Mouse (Mus musculus): Measurements from ENCODE around the gene Slc27a2. TPM values are rescaled to one million over a fixed set of nuclear protein-coding genes. Genes with fewer than 3 reads are reported as not detected.
A peak's percentile ranks its signal among the peaks of the same experiment; 100 is the strongest.
"Not testable (repeated sequence)": the region's sequence is repeated elsewhere in the genome, so short reads cannot be mapped to it uniquely, and the experiment has no call there.

The Slc27a2 gene
- polyA plus RNA-seq, 1 experiment from 2014 or later, result 0.27 TPM

- WGBS, result 90% methylated on average over 7 of the region's 7 CpGs
- H3K36me3 ChIP-seq, result no peaks in the 10 kb centered on the region
- no peak overlapping the region for H3K4me2 ChIP-seq
- ATAC-seq (ENCODE audit: insufficient number of reproducible peaks, low FRiP score, low TSS enrichment, low read depth), result no peak
- H3K4me1 ChIP-seq, result peaks cover 8% of the 10 kb centered on the region
- no peak overlapping the region for H3K4me3 ChIP-seq
- no peak overlapping the region for H3K9ac ChIP-seq
- H3K27me3 ChIP-seq, result no peaks in the 10 kb centered on the region
- no peak overlapping the region for H3K27ac ChIP-seq
- H3K9me3 ChIP-seq, result no peaks in the 10 kb centered on the region
These were observed 44.3 kb downstream of the Slc27a2 start for GRCm38 (mm10) chr2:126596347-126597072.

GRCm38 (mm10) chr2:126597279-126598241, 45.4 kb downstream of the Slc27a2 start:
- no peaks in the 10 kb centered on the region for H3K9me3 ChIP-seq
- no peak overlapping the region for H3K9ac ChIP-seq
- H3K4me1 ChIP-seq, result peaks cover 8% of the 10 kb centered on the region
- H3K36me3 ChIP-seq, result no peaks in the 10 kb centered on the region
- no peaks in the 10 kb centered on the region for H3K27me3 ChIP-seq
- ATAC-seq (ENCODE audit: insufficient number of reproducible peaks, low FRiP score, low TSS enrichment, low read depth), result no peak
- no peak overlapping the region for H3K4me3 ChIP-seq
- H3K27ac ChIP-seq, result no peak overlapping the region
- H3K4me2 ChIP-seq, result no peak overlapping the region
- WGBS, result 86% methylated on average over 20 of the region's 20 CpGs

- Histone ChIP-seq H3K9me3 (no peaks in the 10 kb centered on the region), H3K4me3 (no peak overlapping the region), H3K27ac (no peak overlapping the region), H3K4me2 (no peak overlapping the region), H3K9ac (no peak overlapping the region), H3K4me1 (peaks cover 8% of the 10 kb centered on the region), H3K27me3 (no peaks in the 10 kb centered on the region), H3K36me3 (no peaks in the 10 kb centered on the region)
- 50% methylated on average over 2 of the region's 2 CpGs for WGBS
- ATAC-seq (ENCODE audit: insufficient number of reproducible peaks, low FRiP score, low TSS enrichment, low read depth), result no peak
These were observed 46.2 kb downstream of the Slc27a2 start for GRCm38 (mm10) chr2:126598359-126598758.

- WGBS, result 5% methylated on average over 3 of the region's 3 CpGs
- no peak overlapping the region for H3K27ac ChIP-seq
- H3K4me2 ChIP-seq, result 0 out of 2 replicates have a peak overlapping the region, but pooled peaks have one; percentile 27
- H3K36me3 ChIP-seq, result no peaks in the 10 kb centered on the region
- no peak overlapping the region; the same call in 1 of the 2 replicates for H3K4me3 ChIP-seq
- H3K9me3 ChIP-seq, result no peaks in the 10 kb centered on the region
- H3K4me1 ChIP-seq, result peaks cover 8% of the 10 kb centered on the region
- no peak for ATAC-seq (ENCODE audit: insufficient number of reproducible peaks, low FRiP score, low TSS enrichment, low read depth)
- H3K9ac ChIP-seq, result no peak overlapping the region
- no peaks in the 10 kb centered on the region for H3K27me3 ChIP-seq
These were observed 46.8 kb downstream of the Slc27a2 start for GRCm38 (mm10) chr2:126599005-126599404.

- WGBS, result 81% methylated on average over 14 of the region's 14 CpGs
- no peaks in the 10 kb centered on the region for H3K27me3 ChIP-seq
- ATAC-seq (ENCODE audit: insufficient number of reproducible peaks, low FRiP score, low TSS enrichment, low read depth), result no peak
- no peak overlapping the region for H3K4me3 ChIP-seq
- H3K4me1 ChIP-seq, result peaks cover 5% of the 10 kb centered on the region; the same call in 1 of the 2 replicates
- no peak overlapping the region for H3K9ac ChIP-seq
- H3K9me3 ChIP-seq, result no peaks in the 10 kb centered on the region
- H3K27ac ChIP-seq, result no peak overlapping the region
- H3K4me2 ChIP-seq, result no peak overlapping the region
- H3K36me3 ChIP-seq, result no peaks in the 10 kb centered on the region
These were observed 48.3 kb downstream of the Slc27a2 start for GRCm38 (mm10) chr2:126600533-126600932.

DNA sequence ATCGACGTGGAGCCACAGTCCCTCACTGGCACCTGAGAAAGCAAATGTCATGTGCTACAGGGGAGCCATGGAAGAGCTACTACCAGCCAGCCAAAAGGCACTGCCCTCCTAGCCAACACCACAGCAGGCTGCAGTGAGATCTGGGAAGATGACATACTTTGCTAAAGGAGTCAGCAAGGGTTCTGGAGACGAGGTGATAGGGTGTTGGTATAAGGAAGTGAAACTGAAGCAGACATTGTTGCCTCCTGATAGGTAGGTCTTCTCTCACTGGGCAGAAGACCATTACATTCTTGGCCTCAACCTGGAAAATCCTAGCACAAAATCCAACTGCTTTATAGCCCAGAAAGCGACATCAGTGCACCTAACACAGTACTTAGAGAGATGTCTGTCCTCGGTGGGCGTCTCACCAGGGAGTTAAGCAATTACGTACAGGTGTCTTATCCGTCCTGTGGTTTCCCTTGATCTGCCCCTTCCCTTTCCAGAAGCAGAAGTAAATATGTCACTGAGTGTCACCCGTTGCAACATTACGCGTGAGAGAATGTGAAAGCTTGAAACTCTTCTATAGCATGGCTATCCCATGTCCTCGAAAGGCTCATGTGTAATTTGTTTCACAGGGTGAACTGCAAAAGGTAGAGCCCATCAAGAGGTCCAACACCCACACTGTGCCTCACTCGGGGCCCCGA, 49.9 kb downstream of the Slc27a2 start:
- H3K27ac ChIP-seq, result no peak overlapping the region
- 85% methylated on average over 14 of the region's 14 CpGs for WGBS
- no peaks in the 10 kb centered on the region for H3K36me3 ChIP-seq
- H3K9ac ChIP-seq, result no peak overlapping the region
- H3K4me3 ChIP-seq, result no peak overlapping the region
- H3K9me3 ChIP-seq, result no peaks in the 10 kb centered on the region
- no peak for ATAC-seq (ENCODE audit: insufficient number of reproducible peaks, low FRiP score, low TSS enrichment, low read depth)
- no peaks in the 10 kb centered on the region for H3K27me3 ChIP-seq
- H3K4me2 ChIP-seq, result no peak overlapping the region
- H3K4me1 ChIP-seq, result peaks cover 6% of the 10 kb centered on the region; the same call in 1 of the 2 replicates

- Histone ChIP-seq H3K9me3 (no peaks in the 10 kb centered on the region), H3K4me2 (no peak overlapping the region), H3K9ac (no peak overlapping the region), H3K4me3 (no peak overlapping the region), H3K27me3 (no peaks in the 10 kb centered on the region), H3K36me3 (no peaks in the 10 kb centered on the region), H3K27ac (no peak overlapping the region), H3K4me1 (peaks cover 11% of the 10 kb centered on the region; the same call in 1 of the 2 replicates)
- no peak for ATAC-seq (ENCODE audit: insufficient number of reproducible peaks, low FRiP score, low TSS enrichment, low read depth)
- 81% methylated on average over 15 of the region's 15 CpGs for WGBS
These were observed 54.0 kb downstream of the Slc27a2 start for GRCm38 (mm10) chr2:126606061-126606687.

DNA sequence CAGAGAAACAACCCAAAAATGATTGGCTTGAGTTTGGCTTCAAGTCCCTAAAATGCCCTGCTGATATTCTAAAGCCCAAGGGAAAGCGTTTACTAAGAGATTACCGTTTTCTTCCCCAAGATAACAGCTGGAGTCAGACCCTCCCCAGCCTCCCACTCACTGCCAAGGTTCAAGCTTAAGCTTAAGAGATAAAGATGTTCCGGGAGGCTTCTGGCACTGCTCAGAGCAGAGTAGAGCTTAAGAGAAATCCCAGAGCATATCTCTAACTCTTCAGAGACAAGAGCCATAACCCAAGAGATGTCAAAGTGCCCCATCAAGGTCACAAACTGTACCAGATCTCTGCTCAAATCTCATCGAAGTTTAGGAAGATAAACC, 54.5 kb downstream of the Slc27a2 start:
- Histone ChIP-seq H3K27me3 (no peaks in the 10 kb centered on the region), H3K36me3 (no peaks in the 10 kb centered on the region), H3K27ac (no peak overlapping the region), H3K9me3 (no peaks in the 10 kb centered on the region), H3K4me3 (no peak overlapping the region), H3K4me2 (no peak overlapping the region), H3K4me1 (peaks cover 11% of the 10 kb centered on the region; the same call in 1 of the 2 replicates), H3K9ac (no peak overlapping the region)
- ATAC-seq (ENCODE audit: insufficient number of reproducible peaks, low FRiP score, low TSS enrichment, low read depth), result no peak
- 72% methylated on average over 4 of the region's 4 CpGs for WGBS

DNA sequence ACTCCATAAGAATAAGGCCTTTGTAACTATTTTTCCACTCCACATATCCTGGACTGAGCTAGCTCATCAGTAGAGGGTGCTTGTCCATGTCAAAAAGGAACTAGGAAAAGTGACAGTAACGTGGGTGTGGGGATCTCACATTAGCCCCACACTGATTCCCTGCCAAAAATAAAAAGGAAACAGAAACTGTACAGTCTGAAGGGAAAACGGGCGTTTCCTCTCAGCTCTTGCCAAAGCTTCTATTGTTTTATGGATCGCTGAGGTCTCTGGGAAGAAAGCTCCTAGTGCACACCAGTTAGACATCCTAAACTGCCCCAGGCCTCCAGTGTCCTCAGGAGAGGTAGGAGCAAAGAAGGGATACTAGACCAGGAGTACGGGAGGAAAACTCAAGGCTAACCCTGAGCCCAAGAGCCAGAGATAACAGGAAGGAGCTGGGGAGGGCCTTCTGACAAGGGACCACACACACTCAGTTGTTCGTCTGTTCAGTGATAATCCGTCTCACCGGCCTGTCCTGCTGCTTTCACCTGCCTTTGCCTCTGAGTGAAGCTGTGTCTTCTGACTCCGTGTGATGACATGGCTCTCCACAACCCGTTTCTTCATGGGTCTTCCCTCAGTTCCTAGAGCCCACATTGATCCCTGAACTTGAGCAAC, 55.5 kb downstream of the Slc27a2 start:
- 56% methylated on average over 10 of the region's 10 CpGs for WGBS
- Histone ChIP-seq H3K36me3 (no peaks in the 10 kb centered on the region), H3K27me3 (no peaks in the 10 kb centered on the region), H3K9ac (no peak overlapping the region), H3K4me1 (peaks cover 11% of the 10 kb centered on the region; the same call in 1 of the 2 replicates), H3K4me2 (no peak overlapping the region), H3K4me3 (no peak overlapping the region), H3K27ac (peak overlapping the region; percentile 40; the same call in 1 of the 2 replicates), H3K9me3 (no peaks in the 10 kb centered on the region)
- ATAC-seq (ENCODE audit: insufficient number of reproducible peaks, low FRiP score, low TSS enrichment, low read depth), result 0 out of 2 replicates have a peak, but pooled peaks have one; percentile 55

GRCm38 (mm10) chr2:126609600-126609999, 57.4 kb downstream of the Slc27a2 start:
- not testable (repeated sequence) for H3K4me3 ChIP-seq; ATAC-seq (ENCODE audit: insufficient number of reproducible peaks, low FRiP score, low TSS enrichment, low read depth)
- WGBS, result 69% methylated on average over 12 of the region's 12 CpGs

DNA sequence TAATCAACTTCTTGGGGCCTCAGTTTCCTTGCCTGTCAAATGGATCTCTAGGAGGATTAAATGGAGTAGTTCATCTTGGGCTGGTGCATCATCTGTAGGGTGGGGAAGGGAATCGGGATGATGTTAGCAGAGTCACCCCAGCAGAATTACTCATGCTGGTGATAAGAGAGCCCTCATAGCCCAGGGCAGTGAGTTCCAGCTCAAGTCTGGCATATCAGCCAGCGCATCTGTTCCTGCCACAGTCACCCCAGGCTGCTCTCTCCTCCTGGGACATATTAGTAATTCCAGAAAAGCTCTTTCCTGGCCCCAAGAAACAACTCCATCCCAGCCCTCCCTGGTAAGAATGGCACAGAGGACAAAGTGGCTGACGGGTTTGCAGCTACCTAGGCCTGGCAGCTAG, 63.1 kb downstream of the Slc27a2 start:
- H3K36me3 ChIP-seq, result no peaks in the 10 kb centered on the region
- H3K27ac ChIP-seq, result no peak overlapping the region
- no peaks in the 10 kb centered on the region for H3K27me3 ChIP-seq
- no peak overlapping the region for H3K4me3 ChIP-seq
- WGBS, result 77% methylated on average over 3 of the region's 3 CpGs
- no peak overlapping the region for H3K4me2 ChIP-seq
- no peaks in the 10 kb centered on the region for H3K4me1 ChIP-seq
- ATAC-seq (ENCODE audit: insufficient number of reproducible peaks, low FRiP score, low TSS enrichment, low read depth), result no peak
- H3K9ac ChIP-seq, result no peak overlapping the region
- H3K9me3 ChIP-seq, result no peaks in the 10 kb centered on the region

More at GRCm38 (mm10) chr2:126609600-126609999, 57.4 kb downstream of the Slc27a2 start:
- peaks cover 11% of the 10 kb centered on the region; the same call in 1 of the 2 replicates for H3K4me1 ChIP-seq
- H3K4me2 ChIP-seq, H3K27me3 ChIP-seq, H3K36me3 ChIP-seq, H3K27ac ChIP-seq, H3K9ac ChIP-seq, H3K9me3 ChIP-seq: not testable (repeated sequence)
